Comparison of ENCODE assay signal across 19 mouse cellular contexts in genomic region chr7:142499010-142499721, GRCm38 (mm10). TPM values are rescaled to one million over a fixed set of nuclear protein-coding genes. Genes with fewer than 3 reads are reported as not detected.
DNase-seq lines count a peak whose midpoint lies in the region; ATAC-seq and TF ChIP-seq lines count a peak whose summit lies in the region.
"Had no signal": no experiment of that assay in that cellular context is flagged by ENCODE, and none has a peak within 500 bp of the region (broad histone marks: within the 10 kb centered on the region; RNA-seq: fewer than 3 reads in every experiment).

No protein-coding gene starts in this region.

- H3K4me3 ChIP-seq in heart, embryonic 15.5 days: no peak overlapping the region
- H3K4me3 ChIP-seq in ES-Bruce4 (ENCODE audit: low read depth, low read length): no peak overlapping the region
- H3K4me3 ChIP-seq in limb, embryonic 11.5 days (ENCODE audit: low read depth, low read length): no peak overlapping the region
- H3K4me3 ChIP-seq: embryonic facial prominence, embryonic 12.5 days; forebrain, embryonic 15.5 days; hindbrain, embryonic 15.5 days; left cerebral cortex, adult 2 months; liver, embryonic 13.5 days; midbrain, embryonic 12.5 days had no signal

- H3K4me2 ChIP-seq in heart, embryonic 15.5 days: no peak overlapping the region
- no peak overlapping the region for H3K4me2 ChIP-seq in limb, embryonic 11.5 days (ENCODE audit: low read depth, severe bottlenecking)
- H3K4me2 ChIP-seq: embryonic facial prominence, embryonic 12.5 days; forebrain, embryonic 15.5 days; hindbrain, embryonic 15.5 days; liver, embryonic 13.5 days; midbrain, embryonic 12.5 days had no signal

- TF ChIP-seq CTCF in ES-Bruce4 (IDR thresholded peaks at IDR 0.05; ENCODE audit: low read depth, low read length): no peak

- H3K4me1 ChIP-seq in heart, embryonic 15.5 days (replicated peaks): peaks cover 24% of the 10 kb centered on the region
- H3K4me1 ChIP-seq in ES-Bruce4 (ENCODE audit: control insufficient read depth, insufficient read depth, low read length): no peaks in the 10 kb centered on the region
- peaks cover under 1% of the 10 kb centered on the region; the same call in 1 of the 2 replicates for H3K4me1 ChIP-seq in limb, embryonic 11.5 days (ENCODE audit: control insufficient read depth, insufficient read depth, low read length)
- H3K4me1 ChIP-seq: embryonic facial prominence, embryonic 12.5 days; forebrain, embryonic 15.5 days; hindbrain, embryonic 15.5 days; liver, embryonic 13.5 days; midbrain, embryonic 12.5 days had no signal

- no peaks in the 10 kb centered on the region for H3K27me3 ChIP-seq in heart, embryonic 15.5 days
- H3K27me3 ChIP-seq in ES-Bruce4 (ENCODE audit: control insufficient read depth, insufficient read depth, low read length, poor library complexity, severe bottlenecking): no peaks in the 10 kb centered on the region
- no peaks in the 10 kb centered on the region for H3K27me3 ChIP-seq in limb, embryonic 11.5 days (ENCODE audit: control insufficient read depth, insufficient read depth, low read length)
- H3K27me3 ChIP-seq: embryonic facial prominence, embryonic 12.5 days; forebrain, embryonic 15.5 days; hindbrain, embryonic 15.5 days; midbrain, embryonic 12.5 days had no signal

- ATAC-seq in heart, embryonic 15.5 days (replicated peaks; ENCODE audit: insufficient number of reproducible peaks, insufficient read depth, low FRiP score, low read depth): no peak
- ATAC-seq in limb, embryonic 11.5 days (ENCODE audit: insufficient number of reproducible peaks, low FRiP score, low TSS enrichment, low read depth): no peak
- ATAC-seq: forebrain, embryonic 15.5 days had no signal

- intact Hi-C loops in heart, postnatal 10 days (cut with DNase I): loop anchor here (5.0 kb wide), 1 partner anchor 182 kb away; no protein-coding TSS in a partner anchor

- no peak overlapping the region for H3K9ac ChIP-seq in heart, embryonic 15.5 days
- H3K9ac ChIP-seq in ES-Bruce4 (ENCODE audit: low read depth, poor library complexity, severe bottlenecking): no peak overlapping the region
- H3K9ac ChIP-seq in limb, embryonic 11.5 days (ENCODE audit: low read length): no peak overlapping the region
- H3K9ac ChIP-seq: embryonic facial prominence, embryonic 12.5 days; forebrain, embryonic 15.5 days; hindbrain, embryonic 15.5 days; liver, embryonic 13.5 days; midbrain, embryonic 12.5 days had no signal

- peak; percentile 59; the same call in 1 of the 2 replicates for TF ChIP-seq EP300 in ES-Bruce4 (IDR thresholded peaks at IDR 0.05; ENCODE audit: insufficient read depth, low read depth, low read length)

- H3K9me3 ChIP-seq in heart, embryonic 15.5 days (replicated peaks): no peaks in the 10 kb centered on the region
- no peaks in the 10 kb centered on the region for H3K9me3 ChIP-seq in ES-Bruce4 (replicated peaks; ENCODE audit: control insufficient read depth, insufficient read depth, low read length, poor library complexity, severe bottlenecking)
- H3K9me3 ChIP-seq in limb, embryonic 11.5 days (ENCODE audit: control insufficient read depth, low read length): no peaks in the 10 kb centered on the region
- H3K9me3 ChIP-seq: embryonic facial prominence, embryonic 12.5 days; forebrain, embryonic 15.5 days; hindbrain, embryonic 15.5 days; liver, embryonic 13.5 days; midbrain, embryonic 12.5 days had no signal

- no peak for TF ChIP-seq POLR2A in ES-Bruce4 (IDR thresholded peaks at IDR 0.05; ENCODE audit: insufficient read depth, low read length)

- no peaks in the 10 kb centered on the region for H3K36me3 ChIP-seq in heart, embryonic 15.5 days
- no peaks in the 10 kb centered on the region for H3K36me3 ChIP-seq in ES-Bruce4 (ENCODE audit: control insufficient read depth, insufficient read depth, low read length, poor library complexity, severe bottlenecking)
- H3K36me3 ChIP-seq in limb, embryonic 11.5 days (ENCODE audit: control insufficient read depth, insufficient read depth, low read length): no peaks in the 10 kb centered on the region
- H3K36me3 ChIP-seq: forebrain, embryonic 15.5 days; hindbrain, embryonic 15.5 days; liver, embryonic 13.5 days; midbrain, embryonic 12.5 days had no signal

- peak overlapping the region; percentile 63 for H3K27ac ChIP-seq in heart, embryonic 15.5 days
- H3K27ac ChIP-seq in ES-Bruce4 (ENCODE audit: insufficient read depth, low read length): no peak overlapping the region
- 0 out of 2 replicates have a peak overlapping the region, but pooled peaks have one; percentile 8 for H3K27ac ChIP-seq in limb, embryonic 11.5 days (replicated peaks; ENCODE audit: low read depth, low read length)
- H3K27ac ChIP-seq: embryonic facial prominence, embryonic 12.5 days; forebrain, embryonic 15.5 days; hindbrain, embryonic 15.5 days; left cerebral cortex, adult 2 months; liver, embryonic 13.5 days; midbrain, embryonic 12.5 days had no signal

- WGBS in heart, embryonic 15.5 days: 35% methylated on average over 5 of the region's 5 CpGs
- WGBS in limb, embryonic 11.5 days: 70% methylated on average over 5 of the region's 5 CpGs

- DNase-seq in heart, postnatal 10 days: no peak
- DNase-seq in 416B (ENCODE audit: low read depth): peak; percentile 34
- DNase-seq in limb, embryonic 11.5 days (ENCODE audit: low spot score): no peak
- no peak for DNase-seq in B cell, adult 2 months
- no peak for DNase-seq in embryo, embryonic 10 days (ENCODE audit: low spot score)
- no peak for DNase-seq in layer of hippocampus, adult 18-20 months (ENCODE audit: low spot score in 2 of 2)
- DNase-seq: cerebellum, adult 9-11 months; kidney, postnatal 36 days; liver, embryonic 13.5 days; lung, postnatal 14 days had no signal

RNA-seq across cellular contexts. Expression of gene Tnnt3, which starts 0.5 kb away (rescaled TPM):
- 4.6 and 4.8 TPM in 2 replicates for polyA plus RNA-seq in heart, embryonic 15.5 days (2015; fragmentation: Nextera tagmentation; extraction: Ambion mirVana)
- total RNA-seq in heart, postnatal 10 days (2021): 1 to 10 TPM in 1 of 2 experiments, under 1 TPM in 1; 0.67 to 1.8 TPM
- 2.1 and 2.7 TPM in 2 replicates for polyA plus RNA-seq in ES-Bruce4 (2011; ENCODE audit: insufficient read depth, insufficient read length, low read depth, missing spikeins)
- 8.0 and 10.8 TPM in 2 replicates for polyA plus RNA-seq in limb, embryonic 11.5 days (2014; fragmentation: Nextera tagmentation; extraction: Ambion mirVana)
- not detected for total RNA-seq in layer of hippocampus, adult 18-20 months (2021)
- total RNA-seq: left cerebral cortex, adult 2 months had no signal
- polyA plus RNA-seq: small intestine, adult 2 months; testis, adult 2 months had no signal

RNA-seq across cellular contexts. Expression of gene Mrpl23, which starts 33.3 kb away (rescaled TPM):
- polyA plus RNA-seq in heart, embryonic 15.5 days (2015; fragmentation: Nextera tagmentation; extraction: Ambion mirVana): 17.0 and 18.7 TPM in 2 replicates
- 10 to 100 TPM in 1 of 2 experiments, 1 to 10 TPM in 1; 4.1 to 19.3 TPM for total RNA-seq in heart, postnatal 10 days (2021)
- 15.1 and 15.2 TPM in 2 replicates for polyA plus RNA-seq in ES-Bruce4 (2011; ENCODE audit: insufficient read depth, insufficient read length, low read depth, missing spikeins)
- polyA plus RNA-seq in limb, embryonic 11.5 days (2014; fragmentation: Nextera tagmentation; extraction: Ambion mirVana): 17.8 and 19.7 TPM in 2 replicates
- total RNA-seq in layer of hippocampus, adult 18-20 months (2021): 1 to 10 TPM; 6.8 to 8.4 TPM

RNA-seq across cellular contexts. Expression of gene Lsp1, which starts 38.6 kb away (rescaled TPM):
- 49.6 and 83.5 TPM in 2 replicates for polyA plus RNA-seq in heart, embryonic 15.5 days (2015; fragmentation: Nextera tagmentation; extraction: Ambion mirVana)
- total RNA-seq in heart, postnatal 10 days (2021): 100 to 1,000 TPM; 111 to 116 TPM
- 3.7 and 6.0 TPM in 2 replicates for polyA plus RNA-seq in ES-Bruce4 (2011; ENCODE audit: insufficient read depth, insufficient read length, low read depth, missing spikeins)
- polyA plus RNA-seq in limb, embryonic 11.5 days (2014; fragmentation: Nextera tagmentation; extraction: Ambion mirVana): 22.8 and 23.3 TPM in 2 replicates
- total RNA-seq in layer of hippocampus, adult 18-20 months (2021): 1 to 10 TPM; 2.6 to 3.1 TPM

RNA-seq across cellular contexts. Expression of gene Tnni2, which starts 57.6 kb away (rescaled TPM):
- 16.8 and 16.9 TPM in 2 replicates for polyA plus RNA-seq in heart, embryonic 15.5 days (2015; fragmentation: Nextera tagmentation; extraction: Ambion mirVana)
- total RNA-seq in heart, postnatal 10 days (2021): 1 to 10 TPM; 1.9 to 4.3 TPM
- 2.1 and 4.8 TPM in 2 replicates for polyA plus RNA-seq in ES-Bruce4 (2011; ENCODE audit: insufficient read depth, insufficient read length, low read depth, missing spikeins)
- polyA plus RNA-seq in limb, embryonic 11.5 days (2014; fragmentation: Nextera tagmentation; extraction: Ambion mirVana): 7.0 and 10.3 TPM in 2 replicates
- total RNA-seq in layer of hippocampus, adult 18-20 months (2021): 1 to 10 TPM in 1 of 2 experiments, not detected in 1; 1.2 TPM
- polyA plus RNA-seq: testis, adult 2 months had no signal
